Mouse (Mus musculus): ENCODE measurements around the gene Plac8.

Plac8 gene

GRCm38 (mm10) chr5:100535826-100536225, 36.2 kb downstream of the Plac8 start:
- no peak for DNase-seq (ENCODE audit: extremely low spot score)

GRCm38 (mm10) chr5:100526164-100526563, 45.9 kb downstream of the Plac8 start:
- no peak for DNase-seq (ENCODE audit: extremely low spot score)

GRCm38 (mm10) chr5:100525620-100526019, 46.4 kb downstream of the Plac8 start:
- no peak for DNase-seq (ENCODE audit: extremely low spot score)

- DNase-seq (ENCODE audit: extremely low spot score), result no peak
These were observed 47.1 kb downstream of the Plac8 start for GRCm38 (mm10) chr5:100524921-100525320.

GRCm38 (mm10) chr5:100523331-100523730, 48.7 kb downstream of the Plac8 start:
- DNase-seq (ENCODE audit: extremely low spot score), result no peak

GRCm38 (mm10) chr5:100520223-100520622, 51.8 kb downstream of the Plac8 start:
- no peak for DNase-seq (ENCODE audit: extremely low spot score)

GRCm38 (mm10) chr5:100519027-100519411, 53.0 kb downstream of the Plac8 start:
- no peak for DNase-seq (ENCODE audit: extremely low spot score)

- DNase-seq (ENCODE audit: extremely low spot score), result peak; percentile 99
These were observed 53.7 kb downstream of the Plac8 start, which contains the start of gene Cops4 for GRCm38 (mm10) chr5:100518049-100519026. Gene Cops4 (plus strand): TSS chr5:100518309.

GRCm38 (mm10) chr5:100512576-100512975, 59.5 kb downstream of the Plac8 start:
- no peak for DNase-seq (ENCODE audit: extremely low spot score)

- DNase-seq (ENCODE audit: extremely low spot score), result no peak
These were observed 62.8 kb downstream of the Plac8 start for GRCm38 (mm10) chr5:100509247-100509646.

All from embryo, embryonic 9.5 days (tissue).